Mouse (Mus musculus): ENCODE data around the gene Ccdc34. TPM values are rescaled to one million over a fixed set of nuclear protein-coding genes. Genes with fewer than 3 reads are reported as not detected.

Gene Ccdc34
- total RNA-seq, 1 experiment from 2014 or later, result 15.9 TPM

DNA sequence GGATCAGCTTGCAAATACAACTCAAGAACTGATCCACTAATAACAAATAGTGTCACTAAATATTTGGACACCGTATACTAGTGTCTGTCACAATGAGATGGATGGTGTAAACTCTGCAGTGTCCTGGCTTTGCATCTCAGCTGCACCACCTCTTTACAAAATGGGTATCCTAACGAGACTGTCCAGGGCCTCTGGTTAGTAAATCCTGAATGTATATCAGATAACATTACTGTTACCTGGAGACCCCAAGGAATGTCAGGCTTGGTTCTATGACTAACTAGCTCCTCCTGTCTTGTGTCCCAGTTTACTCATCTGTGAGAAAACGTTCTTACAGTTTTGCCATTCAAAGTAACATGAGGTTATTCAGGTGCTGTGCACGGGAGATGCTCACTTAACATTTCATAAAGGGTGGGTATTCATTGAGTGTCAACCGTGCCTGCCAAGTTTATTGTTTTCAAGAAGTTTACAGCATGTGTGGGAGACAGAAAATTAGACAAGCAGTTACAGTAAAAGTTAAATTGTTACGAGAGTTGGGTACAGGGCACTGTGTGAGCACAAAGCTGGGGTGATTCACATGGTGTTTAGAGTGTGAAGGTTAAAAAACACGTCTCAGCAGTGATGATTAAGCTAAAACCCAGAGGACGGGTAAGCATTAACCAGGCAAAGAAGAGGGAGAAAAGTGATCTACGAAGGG is 197.5 kb downstream of the Ccdc34 start:
- DNase-seq, result no peak

DNA sequence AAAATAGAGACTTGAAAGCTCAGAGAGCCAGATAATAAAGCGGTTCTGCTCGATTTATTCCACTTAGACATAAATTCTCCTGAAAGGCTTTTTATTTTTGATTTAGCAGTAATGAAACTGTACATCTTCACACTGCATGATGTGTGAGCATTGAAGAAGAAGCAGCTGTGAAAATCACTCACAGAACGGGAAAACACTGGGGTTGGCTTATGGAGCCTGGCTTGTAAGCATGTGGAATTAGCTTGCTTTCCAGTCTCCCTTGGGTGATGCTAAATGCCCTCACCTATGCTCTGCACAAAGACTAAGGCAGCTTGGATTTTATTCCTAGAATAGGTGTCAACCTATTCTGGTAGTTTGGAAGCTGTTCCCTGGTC is 198.1 kb downstream of the Ccdc34 start:
- no peak for DNase-seq

DNA sequence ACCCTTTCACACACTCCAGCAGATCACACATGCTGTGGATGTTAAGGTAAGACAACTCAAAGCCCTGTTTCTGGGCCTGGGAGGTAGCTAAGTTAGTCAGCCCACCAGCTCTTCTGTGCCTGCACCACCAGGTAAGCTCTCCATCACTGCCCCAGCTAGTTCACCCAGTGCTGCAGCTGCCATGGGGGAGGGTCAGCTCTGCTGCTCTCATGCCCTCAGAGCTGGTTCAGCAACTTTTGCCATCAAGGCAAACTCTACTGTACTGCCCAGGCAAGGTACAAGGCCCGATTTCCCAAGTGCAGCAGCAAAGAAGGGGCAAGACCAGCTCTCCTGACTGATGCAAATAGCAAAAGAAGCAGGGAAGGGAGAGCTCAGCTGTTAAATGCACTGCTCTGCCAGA is 202.9 kb downstream of the Ccdc34 start:
- no peak for DNase-seq

DNA sequence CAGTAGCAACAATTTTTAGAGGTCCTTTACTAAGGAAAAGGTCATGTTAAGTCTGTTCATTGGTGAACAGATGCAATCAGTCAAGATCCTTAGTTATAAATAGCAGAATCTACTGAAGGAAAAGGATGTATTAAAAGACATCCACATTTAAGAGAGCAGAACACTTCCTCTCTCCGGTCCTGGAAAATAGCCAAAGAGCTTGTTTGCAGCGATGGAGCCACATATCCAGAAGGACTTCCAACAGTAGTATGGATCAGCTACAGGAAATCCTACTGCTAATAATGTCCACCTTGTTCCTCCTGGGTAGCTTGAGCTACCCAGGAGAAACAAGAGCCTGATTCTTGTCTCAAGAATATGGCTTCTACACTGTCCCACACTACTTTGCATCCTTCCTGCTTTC is 205.2 kb downstream of the Ccdc34 start:
- no peak for DNase-seq

Other genes starting within 250 kb of the Ccdc34 start
- 72.4 and 77.2 TPM in 2 replicates for gene Lin7c, start 127.0 kb upstream of the Ccdc34 start, total RNA-seq (2021)
- gene Lgr4, start 100.2 kb upstream of the Ccdc34 start, total RNA-seq (2021), result 109 and 125 TPM in 2 replicates